Mouse (Mus musculus) thymus, postnatal 14 days (tissue): ENCODE results near the gene Wbp4.
"Not testable (repeated sequence)": the region's sequence is repeated elsewhere in the genome, so short reads cannot be mapped to it uniquely, and the experiment has no call there.

Source experiments
- DNase-seq: peaks from one replicate; pipeline ENCODE4 v3.0.0; 2021

The Wbp4 gene

GRCm38 (mm10) chr14:79506207-79506606 lies 24.9 kb upstream of the Wbp4 start:
- DNase-seq: no peak

GRCm38 (mm10) chr14:79504246-79505006 lies 23.1 kb upstream of the Wbp4 start:
- no peak for DNase-seq

GRCm38 (mm10) chr14:79503371-79504075 lies 22.2 kb upstream of the Wbp4 start:
- DNase-seq: peak; percentile 24

- no peak for DNase-seq
These were observed 19.4 kb upstream of the Wbp4 start for GRCm38 (mm10) chr14:79500756-79501155.

GRCm38 (mm10) chr14:79499326-79499725 lies 18.0 kb upstream of the Wbp4 start:
- no peak for DNase-seq

GRCm38 (mm10) chr14:79494349-79494748 lies 13.0 kb upstream of the Wbp4 start:
- DNase-seq: no peak

GRCm38 (mm10) chr14:79490246-79490645 lies 8.9 kb upstream of the Wbp4 start:
- no peak for DNase-seq

GRCm38 (mm10) chr14:79489150-79489549 lies 7.8 kb upstream of the Wbp4 start:
- no peak for DNase-seq

GRCm38 (mm10) chr14:79488531-79488930 lies 7.2 kb upstream of the Wbp4 start:
- DNase-seq: no peak

- peak; percentile 58 for DNase-seq
These were observed 5.8 kb upstream of the Wbp4 start for GRCm38 (mm10) chr14:79486993-79487731.

GRCm38 (mm10) chr14:79486617-79486992 lies 5.3 kb upstream of the Wbp4 start:
- DNase-seq: peak; percentile 17

GRCm38 (mm10) chr14:79483611-79484120 lies 2.3 kb upstream of the Wbp4 start:
- DNase-seq: peak; percentile 39

- DNase-seq: peak; percentile 33
These were observed 1.5 kb upstream of the Wbp4 start for GRCm38 (mm10) chr14:79482747-79483355.

- peak; percentile 40 for DNase-seq
These were observed 936 bp upstream of the Wbp4 start for GRCm38 (mm10) chr14:79482251-79482661.

- DNase-seq: peak; percentile 97
These were observed 539 bp downstream of the Wbp4 start, which contains the start of gene Elf1 for GRCm38 (mm10) chr14:79480624-79481338. Elf1 (plus strand) TSS chr14:79481194.

GRCm38 (mm10) chr14:79473384-79473783 lies 7.9 kb downstream of the Wbp4 start:
- DNase-seq: no peak

GRCm38 (mm10) chr14:79467621-79468020 lies 13.7 kb downstream of the Wbp4 start:
- peak; percentile 56 for DNase-seq

GRCm38 (mm10) chr14:79465623-79466022 lies 15.7 kb downstream of the Wbp4 start:
- no peak for DNase-seq

- no peak for DNase-seq
These were observed 20.3 kb downstream of the Wbp4 start for GRCm38 (mm10) chr14:79460988-79461387.

GRCm38 (mm10) chr14:79460401-79460800 lies 20.9 kb downstream of the Wbp4 start:
- DNase-seq: no peak

GRCm38 (mm10) chr14:79452591-79452934 lies 28.8 kb downstream of the Wbp4 start:
- DNase-seq: not testable (repeated sequence)
